Mouse (Mus musculus) adrenal gland, postnatal 25 days (tissue): ENCODE data around the gene Pp2d1. TPM values are rescaled to one million over a fixed set of nuclear protein-coding genes. Genes with fewer than 3 reads are reported as not detected.

Experiments
- DNase-seq: peaks from one replicate; pipeline ENCODE4 v3.0.0; 2021; ENCODE audit warnings: mixed read lengths
- total RNA-seq: library from RNA; stranded (reverse); gene quantifications from 2 replicates; pipeline ENCODE4 v1.2.3, GENCODE M21; 2021

Pp2d1 gene
- total RNA-seq, 1 experiment from 2014 or later = not detected

DNA sequence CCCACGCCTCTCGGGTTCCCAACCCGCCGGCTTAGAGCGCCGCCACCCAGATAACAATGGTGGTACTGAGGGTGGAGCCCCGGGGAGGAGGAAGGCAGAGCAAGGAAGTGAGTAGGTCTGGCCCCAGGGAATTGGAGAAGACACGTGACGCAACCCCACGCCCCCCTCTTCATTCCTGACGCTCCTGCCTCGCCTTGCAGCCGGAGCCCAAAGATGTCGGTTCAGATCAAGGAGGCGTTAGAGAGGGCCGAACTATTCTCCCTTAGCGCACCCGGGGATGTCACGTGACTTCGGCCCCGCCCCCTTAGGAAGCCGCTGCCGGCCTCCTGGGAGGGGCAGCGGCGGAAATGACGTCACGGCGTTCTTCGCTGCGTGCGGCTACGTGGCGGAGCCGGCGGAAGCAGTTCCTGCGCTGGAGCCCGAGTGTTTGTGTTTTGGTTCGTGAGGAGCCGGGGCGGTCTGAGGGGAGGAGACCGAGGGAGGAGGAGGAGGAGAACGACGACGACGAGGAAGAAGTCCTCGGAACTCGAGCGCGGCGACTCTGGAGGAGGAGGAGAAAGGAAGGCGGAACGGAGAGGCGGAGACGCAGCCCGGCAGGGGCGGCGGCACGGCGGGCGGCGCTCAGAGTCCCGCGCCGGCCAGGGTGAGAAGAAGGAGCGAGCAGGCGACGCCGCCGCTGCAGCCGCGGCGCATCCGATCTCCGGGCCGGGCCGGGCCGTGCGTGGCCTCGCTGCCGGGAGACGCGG, 60.2 kb downstream of the Pp2d1 start, which contains the start of gene Rab5a:
Gene Rab5a (plus strand): TSS at position 377 of the 746 bp plus-strand sequence.
- DNase-seq = peak; percentile 100

DNA sequence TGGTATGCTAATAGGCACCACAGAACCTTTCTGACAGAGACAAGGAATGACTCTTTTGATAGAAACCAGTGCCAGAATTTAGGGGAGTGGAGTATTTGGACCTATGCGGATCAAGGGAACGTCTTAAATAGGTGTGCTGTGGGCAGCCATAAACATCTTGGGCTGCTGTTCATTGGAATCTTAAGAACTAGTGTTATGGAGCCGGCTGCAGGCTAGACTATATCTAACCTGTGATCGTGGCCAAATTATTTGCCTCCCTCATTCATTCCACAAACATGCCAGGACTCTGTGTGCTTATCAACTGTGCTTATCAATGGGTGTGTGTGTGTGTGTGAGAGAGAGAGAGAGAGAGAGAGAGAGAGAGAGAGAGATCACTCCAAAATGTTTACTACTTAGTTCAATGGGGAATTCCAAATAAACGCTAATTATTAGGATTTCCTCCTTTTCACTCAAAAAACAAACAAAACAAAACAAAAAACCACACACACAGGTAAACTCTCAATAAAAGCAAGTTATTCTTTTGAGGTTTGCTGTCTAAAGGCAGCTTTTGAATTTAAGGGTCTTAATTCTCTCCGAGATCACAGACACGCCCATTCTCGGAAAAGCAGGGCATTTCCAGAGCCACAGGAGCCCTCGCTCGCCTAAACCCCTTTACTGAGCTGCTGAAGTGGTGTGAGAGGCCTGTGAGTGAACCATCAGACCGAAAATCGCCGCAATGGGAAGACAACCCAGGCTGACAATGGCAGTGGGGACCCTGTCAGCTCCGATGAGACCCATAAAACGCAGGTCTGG, 61.0 kb downstream of the Pp2d1 start:
- no peak for DNase-seq

DNA sequence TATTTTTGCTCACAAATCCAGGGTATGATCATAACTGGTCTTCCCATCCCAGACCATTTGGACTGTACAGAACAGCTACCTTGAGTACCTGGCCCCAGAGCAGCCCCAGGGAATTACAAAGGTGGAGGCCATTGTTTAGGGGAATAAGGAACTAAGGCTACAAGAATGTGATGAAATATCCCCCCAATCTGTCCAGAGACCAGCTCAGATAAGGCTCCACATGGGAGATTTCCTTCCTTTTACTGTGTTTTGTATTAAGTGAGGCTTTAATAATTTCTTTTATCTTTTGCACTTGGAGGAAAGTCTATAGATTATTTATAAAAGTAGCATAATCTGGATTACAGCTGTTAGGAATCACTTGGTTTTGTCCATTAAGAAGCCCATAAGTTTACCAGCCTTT, 70.6 kb downstream of the Pp2d1 start:
- DNase-seq = no peak

- no peak for DNase-seq
Measured at GRCm38 (mm10) chr17:53465569-53465968, 73.7 kb downstream of the Pp2d1 start.

GRCm38 (mm10) chr17:53463496-53463840, 75.8 kb downstream of the Pp2d1 start:
- DNase-seq = no peak

DNA sequence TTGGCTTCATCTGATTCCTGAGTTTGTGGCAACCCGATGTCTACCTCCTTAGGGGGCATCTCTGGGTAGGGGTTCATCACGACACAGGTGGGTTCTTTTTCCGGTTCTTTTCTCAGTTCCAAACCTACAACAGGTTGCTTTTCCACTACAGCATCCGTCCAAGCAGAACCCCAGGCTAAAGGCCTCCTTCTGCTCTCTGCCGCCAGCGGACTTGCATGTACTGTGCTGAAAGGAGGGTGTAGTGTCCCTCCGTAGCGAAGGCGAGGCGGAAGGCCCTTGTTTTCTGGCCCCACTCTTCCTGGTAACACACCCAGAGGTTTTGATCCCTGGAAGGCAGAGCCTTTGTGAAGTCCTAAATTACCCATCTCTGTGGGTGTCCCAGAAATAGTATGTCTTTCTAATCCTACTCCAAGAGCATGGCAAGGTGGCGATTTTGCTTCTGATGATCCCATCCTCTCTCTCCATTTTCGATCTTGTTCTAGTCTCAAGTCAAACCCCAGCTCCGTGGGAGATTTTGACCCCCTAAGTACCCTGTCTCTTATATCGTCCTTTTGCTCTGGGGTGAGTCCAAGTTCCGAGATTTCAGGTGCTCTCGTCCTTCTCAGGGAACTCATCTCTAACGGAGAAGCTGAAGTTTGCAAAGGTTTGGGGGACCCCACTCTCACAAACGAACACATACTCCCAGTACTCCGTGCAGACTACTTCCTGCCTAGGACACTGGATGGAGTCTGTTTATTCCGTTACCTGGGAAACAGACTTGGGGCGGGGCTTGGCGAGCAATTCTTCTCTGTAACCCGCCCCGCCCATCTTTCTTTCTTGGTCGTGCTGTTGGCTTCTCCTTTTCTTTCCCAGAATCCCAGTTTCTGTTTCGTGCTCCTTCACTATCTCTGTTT, 76.4 kb downstream of the Pp2d1 start, which contains the start of gene Efhb:
Gene Efhb (minus strand): TSS at position 719 of the 893 bp plus-strand sequence.
- peak; percentile 88 for DNase-seq

Other genes starting within 250 kb of the Pp2d1 start
- gene Efhb, start 76.1 kb downstream of the Pp2d1 start, total RNA-seq = 0.43 and 0.52 TPM in 2 replicates
- 101 and 109 TPM in 2 replicates for gene Rab5a, start 60.2 kb downstream of the Pp2d1 start, total RNA-seq
- 63.7 and 97.1 TPM in 2 replicates for gene Kat2b, start 27.4 kb upstream of the Pp2d1 start, total RNA-seq
- gene Sgo1, start 149.9 kb upstream of the Pp2d1 start, total RNA-seq = 2.3 and 2.8 TPM in 2 replicates